Mouse (Mus musculus) kidney, adult 18-20 months (tissue): ENCODE data around the gene Sprr2f.

Source experiments
- DNase-seq: peaks from one replicate; pipeline ENCODE4 v3.0.0; 2021

The Sprr2f gene

GRCm38 (mm10) chr3:92364887-92365286 lies at the start of gene Sprr2f:
Gene Sprr2f (plus strand): TSS chr3:92365187.
- DNase-seq = no peak

GRCm38 (mm10) chr3:92316320-92316719 lies 48.7 kb upstream of the Sprr2f start, which contains the start of gene Sprr2b:
Gene Sprr2b (plus strand): TSS chr3:92316620.
- no peak for DNase-seq

GRCm38 (mm10) chr3:92317384-92317783 lies 47.6 kb upstream of the Sprr2f start:
- no peak for DNase-seq

GRCm38 (mm10) chr3:92336278-92336677 lies 28.7 kb upstream of the Sprr2f start:
- DNase-seq = no peak

- no peak for DNase-seq
Measured at GRCm38 (mm10) chr3:92338840-92339239, 26.1 kb upstream of the Sprr2f start, which contains the start of gene Sprr2d. Gene Sprr2d (plus strand): TSS chr3:92339140.

GRCm38 (mm10) chr3:92351843-92352242 lies 13.1 kb upstream of the Sprr2f start, which contains the start of gene Sprr2e:
Gene Sprr2e (plus strand): TSS chr3:92352143.
- no peak for DNase-seq

GRCm38 (mm10) chr3:92361619-92362018 lies 3.4 kb upstream of the Sprr2f start:
- no peak for DNase-seq

- DNase-seq = no peak
Measured at GRCm38 (mm10) chr3:92373613-92374012, 8.6 kb downstream of the Sprr2f start.

- no peak for DNase-seq
Measured at GRCm38 (mm10) chr3:92385385-92385784, 20.4 kb downstream of the Sprr2f start, which contains the start of gene Sprr2h. Gene Sprr2h (plus strand): TSS chr3:92385685.

GRCm38 (mm10) chr3:92394301-92394700 lies 29.3 kb downstream of the Sprr2f start:
- no peak for DNase-seq

- DNase-seq = no peak
Measured at GRCm38 (mm10) chr3:92407691-92408090, 42.7 kb downstream of the Sprr2f start, which contains the start of gene Sprr2i. Gene Sprr2i (plus strand): TSS chr3:92407991.
